Mouse (Mus musculus) brain, embryonic 14.5 days (tissue): ENCODE results near the gene Arhgef9.

Experiments used
- CTCF ChIP-seq: fragments of 200-500 bp; IDR thresholded peaks from 2 replicates; pipeline ENCODE4 v1.5.1; 2012; ENCODE audit warnings: inconsistent platforms, mild to moderate bottlenecking, moderate library complexity, borderline replicate concordance; ENCODE audit not compliant: insufficient read depth, insufficient read length; ENCODE audit errors: extremely low read depth
- POLR2A ChIP-seq: fragments of 200-500 bp; IDR thresholded peaks from 2 replicates; pipeline ENCODE4 v1.6.1; 2012; ENCODE audit warnings: mild to moderate bottlenecking, inconsistent platforms, borderline replicate concordance; ENCODE audit not compliant: poor library complexity, insufficient read depth, insufficient read length, severe bottlenecking; ENCODE audit errors: extremely low read depth

DNA sequence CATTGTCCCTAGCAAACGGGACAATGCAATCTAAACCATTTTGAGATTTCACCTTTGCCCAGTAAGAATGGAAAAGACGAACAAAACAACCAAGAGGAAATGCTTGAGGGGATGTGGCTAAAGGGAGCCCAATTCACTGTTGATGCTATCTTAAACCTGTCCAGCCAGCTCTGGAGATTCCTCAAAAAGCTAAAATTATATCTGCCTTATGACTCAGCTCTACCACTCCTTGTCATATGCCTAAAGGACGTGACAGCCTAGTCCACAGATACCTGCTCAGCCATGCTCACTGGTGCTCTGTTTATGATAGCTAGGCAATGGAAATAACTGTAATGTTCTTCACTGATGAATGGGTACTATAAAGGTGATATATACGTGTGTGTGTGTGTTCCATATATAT, 109.0 kb downstream of the Arhgef9 start:
- TF ChIP-seq CTCF (no peak), POLR2A (no peak)
